Mouse (Mus musculus) cerebellum, adult 9-10 months (tissue): ENCODE data around the gene Bnc2.

Source experiments
- DNase-seq: peaks from one replicate; pipeline ENCODE4 v3.0.0; 2022

Bnc2 gene

DNA sequence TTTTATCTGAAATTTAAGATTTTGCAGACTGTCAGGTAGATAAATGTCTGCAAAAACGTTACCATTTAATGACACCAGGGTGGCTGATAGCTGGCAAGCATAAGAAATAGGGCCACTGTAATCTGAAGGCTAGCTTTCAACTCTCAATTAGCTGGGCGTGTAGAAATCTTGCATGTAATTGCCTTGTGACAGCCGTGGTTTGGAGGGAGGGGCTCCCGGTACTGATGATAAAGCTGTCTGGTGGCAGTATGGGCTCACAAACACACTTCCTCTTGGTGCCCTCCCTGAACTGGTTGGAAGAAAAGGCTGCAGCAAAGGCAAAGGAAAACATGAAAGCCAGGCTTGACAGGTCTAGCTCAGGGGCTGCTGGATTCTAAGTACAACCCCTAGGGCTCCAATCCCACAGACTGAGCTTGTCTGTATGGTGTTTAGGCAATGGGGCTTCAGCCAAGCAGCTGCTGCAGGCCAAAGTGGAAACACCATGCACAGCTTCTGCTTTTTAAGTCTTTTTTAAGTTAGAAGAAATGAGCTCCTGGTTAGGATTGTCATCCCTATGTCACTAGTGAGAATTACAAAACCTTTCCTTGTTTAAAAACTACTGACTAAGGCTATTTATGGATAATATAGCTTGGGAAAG is 366.7 kb downstream of the Bnc2 start:
- no peak for DNase-seq

DNA sequence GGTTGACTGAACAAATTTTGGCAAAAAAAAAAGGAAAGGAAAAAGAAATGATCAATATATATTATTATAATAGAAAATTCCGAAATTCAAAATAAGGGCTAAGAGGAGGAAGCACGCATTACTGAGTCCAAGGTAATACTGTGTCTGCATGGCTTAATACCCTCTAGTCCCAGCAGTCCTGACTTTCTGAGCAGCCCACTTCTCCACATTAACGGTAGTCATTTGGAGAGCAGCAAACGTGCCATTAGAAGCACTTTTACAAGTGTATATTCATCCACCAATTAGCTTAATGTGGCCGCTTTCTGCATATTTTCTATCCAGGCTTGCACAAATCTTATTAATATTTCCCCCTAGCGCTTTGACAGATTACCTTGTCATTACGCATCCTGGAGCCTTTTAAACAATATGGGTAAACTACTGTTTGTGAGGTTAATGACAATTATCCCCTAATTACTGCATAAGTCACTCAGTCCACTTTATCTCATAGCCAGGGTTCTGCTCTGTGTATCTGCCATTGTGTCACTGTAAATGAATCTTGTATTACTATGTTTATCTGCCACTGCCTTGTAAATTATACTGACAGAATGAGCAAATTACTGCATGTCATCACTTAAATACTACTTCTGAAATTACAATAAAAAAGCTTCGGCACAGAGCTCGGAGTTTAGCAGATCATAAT is 368.0 kb downstream of the Bnc2 start:
- DNase-seq = no peak

DNA sequence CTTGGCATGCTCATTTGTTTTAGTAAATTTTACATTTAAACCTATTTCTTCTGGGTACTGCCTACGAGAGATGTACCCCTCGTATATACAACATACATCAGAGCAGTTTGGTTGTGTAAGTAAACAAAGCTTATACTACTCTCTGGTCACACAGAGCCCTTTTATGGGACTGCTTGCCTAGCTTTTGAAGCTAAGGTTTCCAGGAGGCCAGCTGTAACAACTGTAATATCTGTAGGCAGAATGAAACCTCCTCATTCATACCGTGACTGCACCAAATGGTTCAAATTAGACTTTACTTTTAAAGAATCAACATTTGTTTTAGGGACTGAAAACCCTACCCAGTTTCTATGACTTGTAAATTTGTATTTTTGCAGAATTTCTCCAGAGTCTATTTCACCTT is 372.1 kb downstream of the Bnc2 start:
- no peak for DNase-seq

DNA sequence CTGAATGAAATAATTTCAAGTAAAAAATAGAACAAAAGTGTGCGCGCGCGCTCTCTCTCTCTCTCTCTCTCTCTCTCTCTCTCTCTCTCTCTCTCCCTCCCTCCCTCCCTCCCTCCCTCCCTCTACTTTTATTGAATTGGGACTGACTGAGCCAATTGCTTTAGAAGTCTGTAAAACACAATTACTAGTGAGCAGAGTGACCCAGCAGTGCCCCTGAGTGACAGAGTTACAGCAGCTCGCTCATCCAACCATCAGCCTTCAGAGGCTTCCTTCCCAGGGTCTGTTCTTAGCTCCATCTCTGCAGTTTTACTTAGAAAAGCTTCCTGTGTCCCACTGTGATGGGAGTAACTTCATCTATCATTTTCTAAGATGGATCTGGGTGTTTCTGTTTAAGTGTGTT is 389.9 kb downstream of the Bnc2 start:
- DNase-seq = no peak

DNA sequence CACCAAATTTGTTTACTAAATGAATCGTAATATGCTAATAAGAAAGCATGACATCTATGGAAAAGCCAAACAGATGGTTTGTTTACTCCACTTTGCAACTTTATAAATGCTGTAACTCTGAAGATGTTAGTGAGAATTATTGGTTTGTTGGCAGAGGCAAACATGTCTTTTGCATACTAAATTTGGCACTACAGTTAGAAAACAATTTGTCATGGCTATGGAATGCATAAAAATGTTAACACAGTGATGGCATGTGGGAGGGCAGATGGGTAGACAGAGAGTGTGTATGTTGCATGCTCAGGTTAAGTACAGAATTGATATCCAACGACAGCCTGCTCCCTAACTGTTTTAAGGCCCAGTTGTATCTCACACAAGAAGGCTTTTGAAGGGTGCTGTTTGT is 392.4 kb downstream of the Bnc2 start:
- DNase-seq = no peak

DNA sequence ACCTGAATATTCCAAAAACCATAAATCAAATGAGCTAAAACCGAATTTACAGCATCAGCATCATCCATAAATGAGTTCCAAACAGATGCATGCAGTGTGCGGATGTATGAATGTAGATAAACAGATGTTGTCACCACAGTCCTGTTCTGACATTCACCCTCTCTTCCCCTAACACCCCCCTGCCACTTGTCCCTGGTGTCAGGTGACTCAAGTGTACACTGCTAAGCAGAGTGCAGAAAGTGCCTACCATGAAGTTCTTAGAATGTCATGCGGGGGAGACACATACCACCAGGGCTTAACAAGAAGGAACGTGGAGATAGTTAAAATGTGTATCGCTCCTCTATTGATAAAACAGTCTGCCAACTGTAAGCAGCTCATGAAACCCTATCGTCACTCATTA is 396.9 kb downstream of the Bnc2 start:
- no peak for DNase-seq

DNA sequence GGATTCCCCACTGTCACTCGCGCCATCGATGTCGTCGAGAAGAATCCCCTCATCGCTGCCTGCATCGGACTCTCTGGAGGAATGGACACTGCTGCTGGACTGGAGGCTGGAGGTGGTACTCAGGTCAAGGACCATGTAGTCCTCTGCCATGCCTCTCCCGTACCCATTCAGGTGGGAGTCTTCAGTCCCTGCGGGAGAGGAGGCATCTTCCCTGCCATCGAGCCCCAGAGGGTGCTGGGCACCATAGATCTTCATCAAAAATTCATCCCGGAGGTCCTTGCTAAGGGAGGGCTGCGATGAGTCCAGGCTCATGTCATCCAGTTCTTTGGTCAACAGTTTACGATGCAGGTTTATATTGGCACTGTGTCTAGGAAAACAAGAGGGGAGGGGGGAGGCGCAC is 399.0 kb downstream of the Bnc2 start:
- no peak for DNase-seq

DNA sequence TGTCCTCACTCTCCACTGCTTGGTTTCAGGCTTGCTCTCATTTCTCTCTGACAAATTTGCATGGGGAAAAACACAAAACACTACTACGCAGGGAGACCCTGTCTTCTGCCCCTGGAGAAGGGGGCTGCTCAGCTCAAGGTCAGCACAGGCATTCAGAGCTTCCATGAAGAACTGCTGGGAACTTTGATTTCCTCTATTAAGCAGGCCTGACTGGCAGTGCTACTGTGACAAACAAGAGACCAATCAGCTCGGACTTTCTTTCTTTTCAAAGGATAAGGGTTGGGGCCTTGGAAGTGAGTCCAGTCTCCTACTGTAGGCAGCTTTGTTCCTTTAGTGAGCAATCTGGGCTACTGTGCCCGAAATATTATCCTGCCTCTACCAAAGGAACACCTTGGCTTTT is 400.9 kb downstream of the Bnc2 start:
- DNase-seq = no peak

DNA sequence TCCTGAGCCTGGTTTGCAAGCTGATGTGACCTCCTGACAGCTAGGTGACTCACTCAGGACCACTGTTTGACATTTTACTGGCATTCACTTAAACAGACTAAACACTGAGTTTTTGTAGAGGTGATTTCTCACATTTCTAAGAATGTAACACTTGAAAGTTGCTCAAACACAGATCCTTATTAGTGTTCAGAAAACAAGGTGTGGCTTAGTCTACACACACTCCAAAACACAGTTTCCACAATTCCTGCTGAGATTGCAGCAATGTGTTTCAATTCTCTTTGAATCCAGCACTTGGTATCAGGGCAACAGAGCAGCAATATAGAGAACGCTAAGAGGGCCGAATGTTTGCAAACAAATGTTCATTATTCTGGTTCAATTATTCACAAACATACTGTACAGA is 402.2 kb downstream of the Bnc2 start:
- no peak for DNase-seq

DNA sequence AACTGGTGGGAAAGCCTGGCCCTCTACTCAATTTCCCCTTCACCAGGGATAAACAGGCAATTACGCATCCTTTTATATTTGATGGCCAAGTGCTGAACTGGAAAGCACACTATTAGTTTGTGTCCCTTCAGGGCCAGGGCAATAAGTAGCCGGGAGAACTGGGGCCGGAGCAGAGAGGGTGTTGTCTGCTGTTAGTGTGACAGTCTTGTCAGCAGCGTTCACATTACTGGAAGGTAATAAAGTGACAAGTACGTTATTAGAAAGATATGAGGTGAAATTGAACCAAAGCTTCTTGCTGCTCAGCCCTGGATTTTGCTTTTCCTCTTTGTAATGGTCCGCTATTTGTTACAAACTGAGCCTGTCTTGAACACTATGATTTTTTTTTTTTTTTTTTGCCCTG is 405.2 kb downstream of the Bnc2 start:
- no peak for DNase-seq

DNA sequence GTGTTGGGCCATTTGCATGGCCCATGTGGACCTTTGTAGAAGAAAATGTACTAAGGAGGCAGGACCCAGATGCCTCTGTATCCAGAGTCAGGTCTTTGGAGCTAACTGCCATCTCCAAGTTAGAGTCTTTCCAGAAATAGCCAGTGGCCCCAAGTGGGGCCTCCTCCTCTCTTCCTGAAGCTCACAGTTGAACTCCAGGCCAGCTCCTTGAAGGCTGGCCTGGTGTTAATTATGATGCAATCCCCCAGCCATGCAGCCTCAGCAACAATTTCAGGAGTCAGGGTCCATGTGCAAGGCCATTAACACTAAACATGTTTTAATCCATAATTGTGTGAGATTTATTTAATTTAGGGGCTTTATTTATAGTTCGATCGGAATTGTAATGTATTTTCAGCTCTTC is 427.7 kb downstream of the Bnc2 start:
- no peak for DNase-seq

DNA sequence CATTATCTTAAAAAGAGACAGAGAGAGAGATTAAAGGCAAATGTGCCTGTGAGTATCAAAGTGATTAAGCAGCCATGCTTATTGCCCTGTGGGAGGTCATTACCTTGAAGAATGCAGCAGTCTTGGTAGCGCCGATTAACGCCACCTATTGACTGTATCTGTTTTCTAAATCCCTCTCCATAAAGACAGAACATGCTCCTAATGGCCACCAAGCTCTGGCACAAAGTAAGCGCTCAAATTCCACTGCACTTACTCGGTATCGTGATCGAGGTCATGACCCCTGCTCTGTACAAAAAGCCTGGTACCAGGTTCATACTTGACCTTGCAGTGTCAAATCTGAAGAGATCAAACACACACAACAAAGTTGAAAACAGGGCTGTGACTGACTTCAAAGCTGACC is 442.7 kb downstream of the Bnc2 start:
- no peak for DNase-seq

DNA sequence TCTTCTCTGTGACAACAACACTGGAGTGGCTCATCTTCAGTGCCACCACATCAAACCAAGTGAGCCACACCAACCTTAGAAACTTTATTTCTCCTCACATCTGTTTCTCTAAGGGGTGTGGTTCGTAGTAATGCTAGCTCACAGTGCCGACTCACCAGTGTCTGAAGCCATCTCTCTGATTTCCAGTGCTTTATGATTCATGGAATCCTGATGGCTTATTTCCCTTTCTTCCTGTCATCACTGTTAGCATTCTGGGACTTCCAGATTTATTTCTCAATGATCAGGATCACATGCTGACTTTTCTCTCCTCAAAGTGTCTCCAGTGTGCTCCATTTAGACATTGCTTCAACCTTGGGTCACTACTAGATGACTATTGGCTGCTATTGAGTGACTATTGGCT is 443.8 kb downstream of the Bnc2 start:
- no peak for DNase-seq

DNA sequence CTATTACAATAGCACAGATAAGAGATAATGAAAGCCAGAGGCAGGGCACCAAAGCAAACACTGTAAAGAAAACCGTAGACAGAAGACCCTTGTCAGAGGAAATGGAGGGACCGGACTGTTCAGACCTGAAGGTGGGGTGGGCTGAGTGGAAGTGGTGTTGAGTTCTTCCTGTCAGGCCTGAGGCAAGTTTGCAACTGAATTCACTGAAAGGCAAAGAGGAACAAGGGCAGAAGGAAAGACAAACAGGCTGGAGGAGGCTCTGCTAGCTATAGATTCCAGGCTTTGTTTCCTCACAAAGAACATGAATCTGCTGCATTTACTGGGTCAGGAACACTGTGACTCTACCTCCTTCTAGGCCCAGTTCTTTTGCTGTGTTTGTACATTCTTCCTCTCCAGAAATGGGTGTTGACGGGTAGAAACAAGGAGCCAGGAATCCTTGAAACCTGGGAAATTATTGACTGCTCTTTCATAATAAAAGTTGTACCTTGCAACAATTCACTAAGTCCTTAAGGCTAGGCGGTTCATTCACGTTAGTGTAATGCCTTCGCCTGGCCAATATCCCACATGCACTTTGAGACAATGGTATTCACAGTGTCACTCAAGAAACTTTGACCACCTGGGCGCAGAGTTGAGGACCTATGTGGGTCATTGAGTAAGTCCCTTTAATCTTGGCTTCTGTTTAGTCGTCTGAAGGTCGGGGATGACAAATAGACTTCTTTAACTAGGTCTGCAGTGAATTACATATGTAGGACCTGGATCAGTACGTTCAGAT is 445.7 kb downstream of the Bnc2 start:
- no peak for DNase-seq

DNA sequence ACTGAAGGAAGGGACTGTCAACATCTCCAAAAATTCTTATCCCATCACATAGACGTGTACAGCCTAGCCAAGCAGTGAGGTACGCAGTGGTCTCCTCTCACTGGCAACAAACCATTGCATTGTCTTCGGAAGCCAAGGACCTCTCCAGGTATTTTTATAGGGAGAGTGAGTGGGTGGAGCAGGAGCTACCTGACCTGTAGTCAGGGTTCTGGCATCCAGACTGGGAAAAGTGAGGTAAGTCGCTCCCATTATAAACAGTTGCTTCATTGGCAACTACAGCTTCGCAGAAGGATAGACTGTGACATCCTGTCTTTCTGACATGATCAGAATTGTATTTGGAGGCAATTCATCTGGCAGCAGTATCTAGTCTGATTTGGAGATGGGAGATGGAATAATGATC is 446.5 kb downstream of the Bnc2 start:
- DNase-seq = no peak
